Mouse (Mus musculus) MEL (cell line): Measurements from ENCODE around the gene Ski. TPM values are rescaled to one million over a fixed set of nuclear protein-coding genes. Genes with fewer than 3 reads are reported as not detected.

Source experiments
- DNase-seq: peaks from one replicate; pipeline ENCODE4 v3.0.0; 2011; ENCODE audit warnings: low read depth, low spot score
- H3K27ac ChIP-seq: 2 replicates; pipeline ENCODE4 v1.5.1; 2012; ENCODE audit warnings: low read depth, mild to moderate bottlenecking, control low read depth, low read length, moderate library complexity; ENCODE audit not compliant: control insufficient read depth
- H3K27me3 ChIP-seq, 2 experiments: fragments of 150-350 bp in 1 of 2; sonication (generic) in 1 of 2; 2 replicates each; pipeline ENCODE4 v1.6.1; 2012; ENCODE audit warnings: low read length in 2 of 2, mild to moderate bottlenecking in 2 of 2, improper control_type of control experiment in 1 of 2, moderate library complexity in 1 of 2; ENCODE audit not compliant: insufficient read depth in 2 of 2, control insufficient read depth in 1 of 2
- H3K36me3 ChIP-seq, 2 experiments: 2 replicates each; pipeline ENCODE4 v1.6.1; 2012 to 2014; ENCODE audit warnings: low read length in 2 of 2, improper control_type of control experiment in 1 of 2, inconsistent platforms in 1 of 2, mild to moderate bottlenecking in 1 of 2; ENCODE audit not compliant: insufficient read depth in 2 of 2, control insufficient read depth in 1 of 2
- H3K4me1 ChIP-seq, 2 experiments: fragments of 150-350 bp in 1 of 2; sonication (generic) in 1 of 2; 2 replicates each; pipeline ENCODE4 v1.6.1; 2012; ENCODE audit warnings: low read length in 2 of 2, improper control_type of control experiment in 1 of 2, mild to moderate bottlenecking in 1 of 2; ENCODE audit not compliant: insufficient read depth in 2 of 2, control insufficient read depth in 1 of 2
- H3K4me3 ChIP-seq, 2 experiments: fragments of 150-350 bp in 1 of 2; sonication (generic) in 1 of 2; 2 replicates each; pipeline ENCODE4 v1.5.1; 2012; ENCODE audit warnings: low read depth in 2 of 2, low read length in 2 of 2, mild to moderate bottlenecking in 2 of 2, moderate library complexity in 2 of 2, control low read depth in 1 of 2, improper control_type of control experiment in 1 of 2; ENCODE audit not compliant: control insufficient read depth in 1 of 2, insufficient read depth in 1 of 2
- H3K79me2 ChIP-seq: 2 replicates; pipeline ENCODE4 v1.6.1; 2012; ENCODE audit warnings: mild to moderate bottlenecking, low read length, moderate library complexity; ENCODE audit not compliant: control insufficient read depth, poor library complexity, insufficient read depth
- H3K9ac ChIP-seq: 2 replicates; pipeline ENCODE4 v1.6.1; 2012; ENCODE audit warnings: low read depth, mild to moderate bottlenecking, control low read depth, low read length, moderate library complexity; ENCODE audit not compliant: control insufficient read depth, poor library complexity, severe bottlenecking
- H3K9me3 ChIP-seq: fragments of 150-350 bp; sonication (generic); replicated peaks from 2 replicates; pipeline ENCODE4 v1.6.1; 2012; ENCODE audit warnings: mild to moderate bottlenecking, low read length, improper control_type of control experiment, moderate library complexity; ENCODE audit not compliant: insufficient read depth
- ELF1 ChIP-seq: IDR thresholded peaks from 2 replicates; pipeline ENCODE4 v1.6.1; 2014; ENCODE audit warnings: low read depth, mild to moderate bottlenecking, inconsistent platforms, low read length, improper control_type of control experiment, moderate library complexity
- EP300 ChIP-seq, 2 experiments: IDR thresholded peaks; 2 replicates each; pipeline ENCODE4 v1.6.1; 2011; ENCODE audit warnings: improper control_type of control experiment in 2 of 2, low read length in 2 of 2, low read depth in 1 of 2, mild to moderate bottlenecking in 1 of 2
- ETS1 ChIP-seq: IDR thresholded peaks from 2 replicates; pipeline ENCODE4 v1.6.1; 2012; ENCODE audit warnings: low read depth, mild to moderate bottlenecking, inconsistent platforms, low read length, improper control_type of control experiment, moderate library complexity
- GABPA ChIP-seq: IDR thresholded peaks from 2 replicates; pipeline ENCODE4 v1.6.1; 2012; ENCODE audit warnings: low read depth, mild to moderate bottlenecking, inconsistent platforms, low read length, improper control_type of control experiment, moderate library complexity
- GATA1 ChIP-seq: IDR thresholded peaks from 2 replicates; pipeline ENCODE4 v1.6.1; 2011; ENCODE audit warnings: low read depth, low read length, improper control_type of control experiment
- HCFC1 ChIP-seq: IDR thresholded peaks from 2 replicates; pipeline ENCODE4 v1.6.1; 2012; ENCODE audit warnings: low read depth, mild to moderate bottlenecking, inconsistent platforms, low read length, improper control_type of control experiment, moderate library complexity
- JUND ChIP-seq: IDR thresholded peaks from 2 replicates; pipeline ENCODE4 v1.6.1; 2011; ENCODE audit warnings: low read depth, mild to moderate bottlenecking, improper control_type of control experiment, low read length
- MAZ ChIP-seq: IDR thresholded peaks from 2 replicates; pipeline ENCODE4 v1.6.1; 2012; ENCODE audit warnings: low read depth, mild to moderate bottlenecking, inconsistent platforms, low read length, improper control_type of control experiment
- MYC ChIP-seq: IDR thresholded peaks from 2 replicates; pipeline ENCODE4 v1.6.1; 2011; ENCODE audit warnings: low read depth, mild to moderate bottlenecking, low read length, improper control_type of control experiment, moderate library complexity
- TAL1 ChIP-seq: IDR thresholded peaks from 2 replicates; pipeline ENCODE4 v1.6.1; 2012; ENCODE audit warnings: mild to moderate bottlenecking, inconsistent platforms, low read length, moderate library complexity, mixed read lengths
- TBP ChIP-seq: IDR thresholded peaks from 2 replicates; pipeline ENCODE4 v1.8.0; 2011; ENCODE audit warnings: low read depth, low read length, improper control_type of control experiment
- UBTF ChIP-seq: IDR thresholded peaks from 2 replicates; pipeline ENCODE4 v1.6.1; 2012; ENCODE audit warnings: low read depth, mild to moderate bottlenecking, inconsistent platforms, low read length, improper control_type of control experiment, moderate library complexity, borderline replicate concordance; ENCODE audit not compliant: insufficient read depth
- polyA plus RNA-seq, 2 experiments: library from polyadenylated mRNA; stranded (reverse) in 1 of 2; unstranded in 1 of 2; fragments of >175 nt in 1 of 2; fragments of >200 nt in 1 of 2; gene quantifications; 2 replicates each; pipeline versions ENCODE4 v1.2.1 to v1.2.4; 2012; ENCODE audit warnings: low replicate concordance in 2 of 2, low read depth in 1 of 2; ENCODE audit not compliant: insufficient read length in 2 of 2, insufficient read depth in 1 of 2, missing spikeins in 1 of 2
- total RNA-seq: library from RNA; depleted of rRNA; stranded (reverse); fragments of 300-350 nt; gene quantifications from 2 replicates; pipeline ENCODE4 v1.2.3, GENCODE M21; 2012; rRNA removed

The Ski gene
- total and polyA plus RNA-seq, 3 experiments, result 6.9 to 16.1 TPM; not detected in 1

GRCm38 (mm10) chr4:155107886-155108285 lies 114.5 kb downstream of the Ski start:
- TF ChIP-seq ELF1, result no peak
- peak; percentile 19; the same call in 1 of the 2 replicates for TF ChIP-seq HCFC1
- TF ChIP-seq GATA1, result no peak
- 0 out of 2 replicates have a peak, but pooled peaks have one; percentile 28 for TF ChIP-seq GABPA
- TF ChIP-seq JUND, result peak; percentile 100
- TF ChIP-seq ETS1, result 0 out of 2 replicates have a peak, but pooled peaks have one; percentile 33
- TF ChIP-seq MYC, result 0 out of 2 replicates have a peak, but pooled peaks have one; percentile 10
- no peak for TF ChIP-seq MAZ
- peak in 1 of 2 experiments; percentile 36; a peak in 2 of 4 replicates for TF ChIP-seq EP300 (IDR thresholded peaks at IDR 0.05; ENCODE audit: low read depth in 1 of 2, low read length in 2 of 2)
- TF ChIP-seq TAL1, result peak; percentile 25
- TF ChIP-seq TBP, result peak; percentile 44; the same call in 1 of the 2 replicates
- TF ChIP-seq UBTF, result no peak
- no peaks in the 10 kb centered on the region for H3K27me3 ChIP-seq
- no peaks in the 10 kb centered on the region for H3K79me2 ChIP-seq
- peak; percentile 73 for DNase-seq
- peaks cover 6 to 8% of the 10 kb centered on the region in 2 experiments for H3K4me1 ChIP-seq
- no peak overlapping the region for H3K4me3 ChIP-seq
- no peak overlapping the region for H3K9ac ChIP-seq
- no peaks in the 10 kb centered on the region for H3K9me3 ChIP-seq
- peak overlapping the region; percentile 59 for H3K27ac ChIP-seq
- H3K36me3 ChIP-seq, result peaks cover 0 to 6% of the 10 kb centered on the region in 2 experiments; a peak in 2 of 4 replicates

Other genes starting within 250 kb of the Ski start
- 0.62 and 0.85 TPM in 2 replicates for gene Plch2, start 165.8 kb downstream of the Ski start, total RNA-seq
- 1 to 10 TPM in 1 of 2 experiments, not detected in 1; 1.1 TPM for gene Plch2, start 165.8 kb downstream of the Ski start, polyA plus RNA-seq
- 15.8 and 15.9 TPM in 2 replicates for gene Pex10, start 155.6 kb downstream of the Ski start, total RNA-seq
- 10 to 100 TPM in 1 of 2 experiments, not detected in 1; 21.8 TPM for gene Pex10, start 155.6 kb downstream of the Ski start, polyA plus RNA-seq
- 119 and 140 TPM in 2 replicates for gene Rer1, start 136.2 kb downstream of the Ski start, total RNA-seq
- gene Rer1, start 136.2 kb downstream of the Ski start, polyA plus RNA-seq, result 100 to 1,000 TPM; 114 to 379 TPM
- 3.0 and 4.4 TPM in 2 replicates for gene Morn1, start 136.0 kb downstream of the Ski start, total RNA-seq
- gene Morn1, start 136.0 kb downstream of the Ski start, polyA plus RNA-seq, result 1 to 10 TPM in 1 of 2 experiments, not detected in 1; 4.1 TPM
- gene Faap20, start 27.2 kb upstream of the Ski start, total RNA-seq, result 14.1 and 18.6 TPM in 2 replicates
- gene Faap20, start 27.2 kb upstream of the Ski start, polyA plus RNA-seq, result 10 to 100 TPM in 1 of 2 experiments, not detected in 1; 34.4 TPM
- gene Prkcz, start 138.8 kb upstream of the Ski start, total RNA-seq, result 0.12 TPM in 1 of 2 replicates, not detected in the other
- under 1 TPM in 1 of 2 experiments, not detected in 1; 0.92 TPM for gene Prkcz, start 138.8 kb upstream of the Ski start, polyA plus RNA-seq
- 0.42 and 0.50 TPM in 2 replicates for gene Gabrd, start 175.5 kb upstream of the Ski start, total RNA-seq
- gene Gabrd, start 175.5 kb upstream of the Ski start, polyA plus RNA-seq, result 1 to 10 TPM in 1 of 2 experiments, not detected in 1; 1.1 TPM
- gene Cfap74, start 186.6 kb upstream of the Ski start, total RNA-seq, result 0.33 and 0.39 TPM in 2 replicates
- 1 to 10 TPM in 1 of 2 experiments, not detected in 1; 1.0 TPM for gene Cfap74, start 186.6 kb upstream of the Ski start, polyA plus RNA-seq
- gene Tmem52, start 246.5 kb upstream of the Ski start, total RNA-seq, result not detected in 2 replicates
- not detected for gene Tmem52, start 246.5 kb upstream of the Ski start, polyA plus RNA-seq